ENCODE assay signal across 28 mouse cellular contexts in genomic region chr4:62819889-62820288, GRCm38 (mm10).
"Had no signal": no experiment of that assay in that cellular context is flagged by ENCODE, and none has a peak within 500 bp of the region (broad histone marks: within the 10 kb centered on the region; RNA-seq: fewer than 3 reads in every experiment).

No protein-coding gene starts in this region.

- H3K36me3 ChIP-seq: limb, embryonic 10.5 days; limb, embryonic 12.5 days; limb, embryonic 13.5 days; limb, embryonic 15.5 days; liver, embryonic 12.5 days; liver, embryonic 13.5 days; liver, embryonic 15.5 days; lung, embryonic 15.5 days; midbrain, embryonic 10.5 days; midbrain, embryonic 12.5 days; midbrain, embryonic 13.5 days; midbrain, embryonic 15.5 days; neural tube, embryonic 12.5 days had no signal

- H3K9me3 ChIP-seq: limb, embryonic 10.5 days; limb, embryonic 12.5 days; limb, embryonic 13.5 days; limb, embryonic 15.5 days; liver, embryonic 12.5 days; liver, embryonic 13.5 days; liver, embryonic 15.5 days; lung, embryonic 15.5 days; midbrain, embryonic 10.5 days; midbrain, embryonic 12.5 days; midbrain, embryonic 13.5 days; midbrain, embryonic 15.5 days; neural tube, embryonic 12.5 days had no signal

- H3K27ac ChIP-seq: limb, embryonic 10.5 days; limb, embryonic 12.5 days; limb, embryonic 13.5 days; limb, embryonic 15.5 days; liver, embryonic 12.5 days; liver, embryonic 13.5 days; liver, embryonic 14.5 days; liver, embryonic 15.5 days; lung, embryonic 15.5 days; macrophage; midbrain, embryonic 10.5 days; midbrain, embryonic 12.5 days; midbrain, embryonic 13.5 days; midbrain, embryonic 15.5 days; neural tube, embryonic 12.5 days had no signal

- H3K4me3 ChIP-seq: limb, embryonic 10.5 days; limb, embryonic 12.5 days; limb, embryonic 13.5 days; limb, embryonic 15.5 days; liver, embryonic 12.5 days; liver, embryonic 13.5 days; liver, embryonic 15.5 days; lung, embryonic 15.5 days; megakaryocyte, embryonic 14.5 days; midbrain, embryonic 10.5 days; midbrain, embryonic 12.5 days; midbrain, embryonic 13.5 days; midbrain, embryonic 15.5 days; myocyte; neural tube, embryonic 12.5 days had no signal

- H3K27me3 ChIP-seq: limb, embryonic 12.5 days; limb, embryonic 13.5 days; limb, embryonic 15.5 days; liver, embryonic 13.5 days; liver, embryonic 15.5 days; lung, embryonic 15.5 days; midbrain, embryonic 12.5 days; midbrain, embryonic 13.5 days; midbrain, embryonic 15.5 days; neural tube, embryonic 12.5 days had no signal

- H3K4me1 ChIP-seq: liver, embryonic 12.5 days; liver, embryonic 13.5 days; liver, embryonic 15.5 days; lung, embryonic 15.5 days; megakaryocyte, embryonic 14.5 days; midbrain, embryonic 10.5 days; midbrain, embryonic 12.5 days had no signal

- DNase-seq: left cerebral cortex, postnatal 4 days; liver; liver, embryonic 13.5 days; liver, postnatal 0 days; lung, adult 18-20 months; lung, adult 2 months; lung, embryonic 14.5 days; lung, postnatal 10 days; lung, postnatal 14 days; lung, postnatal 36 days; lung, postnatal 4 days; midbrain, embryonic 14.5 days had no signal
